Mouse (Mus musculus): ENCODE measurements at regions not wholly inside any gene's neighbourhood (a gene's known extent, or its start where the extent isn't known, plus 50 kb on each side); places are given as distances from the start of the nearest gene placed in this dataset.

- TF ChIP-seq CTCF (IDR thresholded peaks at IDR 0.05; ENCODE audit: borderline replicate concordance, control insufficient read depth, extremely low read depth, insufficient read depth, low read length, poor library complexity) (no peak), POLR2A (IDR thresholded peaks at IDR 0.05; ENCODE audit: control insufficient read depth, extremely low read depth, insufficient read depth, low read length, poor library complexity) (no peak)
These were observed 284.3 kb upstream of the Marcks start for GRCm38 (mm10) chr10:37423047-37423446.

Measured in thymus, adult 2 months (tissue).